Mouse (Mus musculus): ENCODE results near the gene Tmod4.
A peak's percentile ranks its signal among the peaks of the same experiment; 100 is the strongest.

The Tmod4 gene

DNA sequence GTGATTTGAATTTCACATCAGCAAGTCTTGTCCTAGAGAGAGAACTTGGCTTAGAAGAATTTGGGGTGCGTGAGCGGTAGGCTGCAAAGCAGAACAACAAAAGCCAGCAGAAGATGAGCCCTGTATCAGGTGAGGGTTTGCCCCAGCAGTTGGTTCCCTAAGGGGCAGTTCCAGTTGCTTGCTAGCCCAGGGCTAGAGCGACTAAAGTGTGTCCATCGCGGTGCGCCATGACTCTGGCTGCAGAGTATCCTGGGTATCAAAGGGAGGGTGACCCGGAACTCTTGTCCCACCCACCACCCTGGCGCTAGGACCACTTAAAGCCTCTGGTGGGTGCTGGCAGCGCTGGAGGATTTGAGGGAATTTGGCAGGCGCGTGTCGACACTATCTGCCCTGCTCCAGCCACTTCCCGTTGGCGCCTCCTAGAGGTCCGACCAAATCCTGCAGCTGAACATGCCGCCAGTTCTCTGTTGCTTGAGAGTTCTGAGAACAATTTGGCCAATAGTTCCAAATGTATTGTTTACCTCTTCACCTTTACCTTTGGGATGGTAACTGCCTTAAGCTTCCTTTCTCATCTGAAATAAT is 49.8 kb downstream of the Tmod4 start:
- peak; percentile 82 for DNase-seq

GRCm38 (mm10) chr3:95176500-95176899 is 52.2 kb downstream of the Tmod4 start:
- DNase-seq = no peak

DNA sequence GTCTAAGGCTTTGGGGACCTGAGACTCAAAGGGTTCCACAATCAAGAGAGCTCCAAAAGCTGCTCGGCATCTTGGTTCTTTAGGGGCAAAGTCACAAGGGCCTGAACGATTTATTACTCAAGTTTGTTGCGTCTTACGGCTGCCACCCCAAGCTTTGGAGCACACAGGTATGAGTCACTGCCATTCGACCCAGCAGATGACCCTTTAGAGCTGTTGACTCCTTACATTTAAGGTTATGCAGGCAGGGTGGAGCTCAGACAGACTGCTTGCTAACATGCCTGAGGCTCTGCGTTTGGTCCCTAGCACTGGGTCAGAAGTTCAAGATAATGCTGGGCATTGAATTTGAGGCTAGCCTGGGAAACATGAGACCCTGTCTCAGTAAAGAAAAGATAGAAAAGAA is 53.3 kb downstream of the Tmod4 start:
- DNase-seq = no peak
